Mouse (Mus musculus): ENCODE measurements around the gene Ifitm1. TPM values are rescaled to one million over a fixed set of nuclear protein-coding genes. Genes with fewer than 3 reads are reported as not detected.
"Not testable (repeated sequence)": the region's sequence is repeated elsewhere in the genome, so short reads cannot be mapped to it uniquely, and the experiment has no call there.

Gene Ifitm1
- polyA plus RNA-seq, 1 experiment from 2014 or later = 10.3 TPM

DNA sequence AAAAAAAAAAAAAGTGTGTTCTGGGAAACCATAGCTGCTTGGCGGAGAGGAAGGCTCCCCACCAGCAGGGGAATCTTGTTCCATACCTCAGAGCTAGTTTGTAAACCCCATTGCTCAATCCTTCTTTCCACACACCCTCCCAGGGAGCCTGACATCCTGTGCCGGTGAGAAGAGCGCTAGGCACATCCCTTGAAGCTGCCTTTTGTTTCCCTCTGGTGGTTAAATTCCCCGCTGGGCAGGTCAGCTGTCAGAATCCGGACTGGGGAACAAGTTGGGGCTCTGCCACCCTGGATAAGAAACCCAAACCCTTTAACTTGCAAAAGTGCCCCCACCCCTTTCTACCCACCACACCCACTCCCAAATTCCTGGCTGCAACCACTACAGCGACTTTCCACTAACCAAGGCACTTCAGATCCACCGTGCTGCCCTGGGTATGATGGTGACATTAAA lies 41.3 kb downstream of the Ifitm1 start:
- WGBS = 3% methylated on average over 7 of the region's 7 CpGs
- ATAC-seq (ENCODE audit: low FRiP score, low read depth) = no peak
- peaks cover 11% of the 10 kb centered on the region for H3K27me3 ChIP-seq
- no peaks in the 10 kb centered on the region for H3K36me3 ChIP-seq
- H3K9me3 ChIP-seq = no peaks in the 10 kb centered on the region
- H3K4me3 ChIP-seq = no peak overlapping the region
- H3K27ac ChIP-seq (replicated peaks) = no peak overlapping the region
- no peak overlapping the region for H3K9ac ChIP-seq (replicated peaks)
- no peak overlapping the region for H3K4me2 ChIP-seq (replicated peaks)
- peaks cover 10% of the 10 kb centered on the region; the same call in 1 of the 2 replicates for H3K4me1 ChIP-seq

DNA sequence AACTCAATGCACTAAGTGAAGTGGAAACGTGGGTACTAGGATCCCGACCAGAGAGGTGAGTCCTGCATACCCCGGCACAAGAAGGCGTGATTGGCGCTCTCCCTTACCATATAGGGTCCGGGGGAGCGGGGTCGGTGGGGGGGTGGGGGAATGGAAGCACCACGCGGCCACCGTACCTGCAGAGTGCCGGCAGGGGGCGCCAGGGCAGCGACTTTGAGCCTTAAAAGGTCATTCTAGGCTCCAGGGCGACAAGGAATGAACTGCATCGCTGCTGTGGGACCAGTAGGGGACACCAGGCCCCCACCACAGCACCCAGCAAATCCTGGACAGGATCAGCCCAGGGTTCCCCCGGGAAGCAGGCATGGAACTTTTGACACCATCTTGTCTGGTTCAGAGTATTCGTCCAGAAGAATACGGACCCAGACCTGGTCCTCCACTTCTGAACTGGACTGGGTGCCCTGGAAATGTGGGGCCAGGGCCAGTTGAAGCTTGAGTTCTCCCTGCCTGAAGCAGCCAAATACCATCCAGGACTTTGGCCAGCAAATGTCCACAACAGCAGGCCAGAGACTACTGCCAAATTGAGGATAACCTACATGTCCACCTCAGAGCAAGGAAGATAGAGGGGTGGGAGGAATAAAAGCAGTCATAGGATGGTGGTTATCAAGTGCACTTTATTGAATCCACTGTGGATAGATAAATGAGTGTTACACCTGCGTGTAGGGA lies 42.1 kb downstream of the Ifitm1 start:
- H3K9ac ChIP-seq (replicated peaks) = no peak overlapping the region; the same call in 1 of the 2 replicates
- peaks cover 11% of the 10 kb centered on the region for H3K27me3 ChIP-seq
- H3K36me3 ChIP-seq = no peaks in the 10 kb centered on the region
- H3K27ac ChIP-seq (replicated peaks) = no peak overlapping the region
- no peak overlapping the region for H3K4me3 ChIP-seq
- H3K4me1 ChIP-seq = peaks cover 10% of the 10 kb centered on the region; the same call in 1 of the 2 replicates
- peak overlapping the region; percentile 35 for H3K4me2 ChIP-seq (replicated peaks)
- H3K9me3 ChIP-seq = no peaks in the 10 kb centered on the region
- WGBS = 8% methylated on average over 20 of the region's 20 CpGs
- peak; percentile 78; the same call in 1 of the 2 replicates for ATAC-seq (ENCODE audit: low FRiP score, low read depth)

DNA sequence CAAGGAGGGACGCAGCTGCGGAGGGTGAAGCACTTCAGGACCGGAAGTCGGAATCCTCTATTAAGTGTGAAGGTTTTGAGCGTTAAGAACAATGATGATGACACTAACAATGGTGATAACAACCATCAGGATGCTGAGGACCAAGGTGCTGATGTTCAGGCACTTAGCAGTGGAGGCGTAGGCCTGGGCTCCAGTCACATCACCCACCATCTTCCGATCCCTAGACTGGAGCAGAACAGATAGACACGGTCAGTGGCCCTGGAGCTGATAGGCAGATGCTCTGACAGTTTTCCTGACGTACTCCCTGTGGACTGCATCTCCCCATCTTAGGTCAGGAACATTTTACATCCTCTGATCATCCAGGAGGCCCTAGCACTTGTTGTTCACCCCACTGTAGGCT lies 42.6 kb downstream of the Ifitm1 start:
- H3K36me3 ChIP-seq = no peaks in the 10 kb centered on the region
- H3K27ac ChIP-seq (replicated peaks) = no peak overlapping the region
- peaks cover 11% of the 10 kb centered on the region for H3K27me3 ChIP-seq
- WGBS = 90% methylated on average over 9 of the region's 9 CpGs
- ATAC-seq (ENCODE audit: low FRiP score, low read depth) = no peak
- no peaks in the 10 kb centered on the region for H3K9me3 ChIP-seq
- H3K4me2 ChIP-seq (replicated peaks) = no peak overlapping the region
- no peak overlapping the region for H3K9ac ChIP-seq (replicated peaks)
- no peak overlapping the region for H3K4me3 ChIP-seq
- H3K4me1 ChIP-seq = peaks cover 10% of the 10 kb centered on the region; the same call in 1 of the 2 replicates

DNA sequence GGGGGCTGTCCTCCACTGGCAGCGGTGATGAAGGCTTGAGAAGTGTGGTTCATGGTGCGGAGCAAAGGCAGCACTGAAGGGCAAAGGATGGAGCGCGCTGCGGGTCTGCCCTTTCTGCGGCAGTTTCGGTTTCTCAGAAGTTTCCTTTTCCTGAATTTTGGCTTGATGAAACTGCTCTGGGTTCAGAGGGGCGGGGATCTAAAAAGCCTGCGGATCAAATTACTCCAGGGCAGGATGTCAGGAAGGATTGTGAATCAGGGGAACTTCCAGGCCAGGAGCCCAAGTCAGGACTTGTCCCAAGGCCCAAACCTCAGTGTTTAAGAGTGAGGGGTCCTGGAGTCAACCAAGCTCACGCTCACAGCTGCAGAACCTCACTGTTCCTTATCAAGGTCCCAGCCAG lies 43.6 kb downstream of the Ifitm1 start, which contains the start of gene Ifitm3:
Gene Ifitm3, minus strand, starts transcription at position 178 of the 400 bp plus-strand sequence.
- Histone ChIP-seq H3K27me3 (peaks cover 11% of the 10 kb centered on the region), H3K27ac (replicated peaks) (no peak within 1 kb of the TSS), H3K36me3 (no peaks in the 10 kb centered on the region), H3K9me3 (no peaks in the 10 kb centered on the region), H3K4me1 (peaks cover 10% of the 10 kb centered on the region; the same call in 1 of the 2 replicates), H3K9ac (replicated peaks) (no peak within 1 kb of the TSS), H3K4me3 (no peak within 1 kb of the TSS), H3K4me2 (replicated peaks) (0 out of 2 replicates have a peak within 1 kb of the TSS, but pooled peaks have one; percentile 4)
- WGBS = 32% methylated on average over 10 of the region's 10 CpGs
- ATAC-seq (ENCODE audit: low FRiP score, low read depth) = no peak

DNA sequence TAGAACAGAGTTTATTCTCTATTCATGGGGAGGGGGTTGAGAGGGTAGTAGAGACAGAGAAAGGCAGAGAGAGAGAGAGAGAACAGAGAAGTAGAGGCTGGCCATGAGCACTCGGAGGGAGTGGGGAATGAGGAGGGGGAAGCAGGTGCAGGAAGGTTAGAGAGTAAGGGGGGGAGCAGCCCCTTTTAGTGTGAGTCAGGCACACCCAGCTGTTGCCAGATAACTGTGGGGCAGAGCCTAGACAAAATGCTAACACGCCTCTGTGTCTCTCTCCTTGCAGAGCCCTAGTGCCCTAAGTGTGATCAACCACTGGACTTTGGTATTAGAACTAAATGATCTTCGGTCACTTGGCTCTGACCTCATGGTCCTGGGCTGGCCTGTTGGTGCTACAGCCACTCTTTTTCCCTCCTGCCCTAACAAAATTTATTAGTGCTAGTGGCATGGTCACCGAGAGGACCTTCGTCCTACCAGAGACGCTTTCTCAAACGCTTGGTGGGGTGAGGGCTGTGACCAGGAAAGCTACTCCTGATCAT lies 44.3 kb downstream of the Ifitm1 start:
- H3K4me2 ChIP-seq (replicated peaks) = no peak overlapping the region
- peaks cover 11% of the 10 kb centered on the region for H3K27me3 ChIP-seq
- no peak overlapping the region for H3K4me3 ChIP-seq
- H3K36me3 ChIP-seq = no peaks in the 10 kb centered on the region
- WGBS = 93% methylated on average over 7 of the region's 7 CpGs
- no peak overlapping the region for H3K27ac ChIP-seq (replicated peaks)
- no peaks in the 10 kb centered on the region for H3K9me3 ChIP-seq
- H3K4me1 ChIP-seq = peaks cover 10% of the 10 kb centered on the region; the same call in 1 of the 2 replicates
- ATAC-seq (ENCODE audit: low FRiP score, low read depth) = no peak
- H3K9ac ChIP-seq (replicated peaks) = no peak overlapping the region

DNA sequence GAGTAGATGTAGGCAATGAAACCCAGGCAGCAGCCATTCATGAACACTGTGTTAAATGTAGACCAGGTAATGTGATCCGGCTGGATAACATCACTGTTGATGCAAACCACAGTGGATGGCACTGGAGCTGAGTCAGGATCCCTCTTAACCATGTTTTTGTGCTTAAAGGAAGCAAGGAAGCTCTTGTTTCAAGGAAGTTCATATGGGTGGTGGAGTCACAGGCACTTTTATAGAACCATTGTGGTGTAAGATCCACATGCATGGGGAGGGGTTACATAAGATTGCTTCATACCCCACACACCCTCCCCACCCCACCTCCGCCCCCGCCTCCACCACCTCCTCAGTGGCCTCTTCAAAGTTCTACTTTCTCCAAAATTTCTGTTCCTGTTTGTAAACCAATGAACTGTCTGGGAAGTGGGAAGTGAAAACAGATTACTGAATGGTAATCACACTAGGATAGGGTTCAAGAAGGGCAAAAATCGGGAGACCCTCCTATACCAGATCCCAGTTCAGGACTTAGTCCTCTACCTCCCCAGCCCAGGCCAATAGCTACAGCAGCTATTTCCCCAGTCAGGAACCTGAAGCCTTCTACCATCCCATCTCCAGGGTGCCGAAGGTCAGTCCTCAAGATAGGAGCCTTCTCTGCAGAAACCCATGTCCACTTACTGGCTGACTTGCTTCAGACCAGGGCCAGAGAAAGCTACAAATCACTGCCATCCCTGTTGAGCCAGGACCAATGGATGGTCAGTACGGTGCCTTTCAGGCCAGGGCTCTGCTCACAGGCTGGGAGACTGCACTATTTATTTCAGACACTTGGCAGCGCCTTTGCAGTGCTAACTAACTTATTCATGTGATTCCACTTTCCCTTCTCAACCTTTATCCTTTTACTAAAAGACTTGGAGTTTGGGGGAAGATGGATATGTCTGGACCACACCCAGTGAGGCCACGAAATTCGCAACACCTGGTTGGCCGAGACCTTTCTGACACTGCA lies 50.0 kb downstream of the Ifitm1 start:
- H3K4me3 ChIP-seq = no peak overlapping the region
- no peak for ATAC-seq (ENCODE audit: low FRiP score, low read depth)
- WGBS = 85% methylated on average over 10 of the region's 10 CpGs

DNA sequence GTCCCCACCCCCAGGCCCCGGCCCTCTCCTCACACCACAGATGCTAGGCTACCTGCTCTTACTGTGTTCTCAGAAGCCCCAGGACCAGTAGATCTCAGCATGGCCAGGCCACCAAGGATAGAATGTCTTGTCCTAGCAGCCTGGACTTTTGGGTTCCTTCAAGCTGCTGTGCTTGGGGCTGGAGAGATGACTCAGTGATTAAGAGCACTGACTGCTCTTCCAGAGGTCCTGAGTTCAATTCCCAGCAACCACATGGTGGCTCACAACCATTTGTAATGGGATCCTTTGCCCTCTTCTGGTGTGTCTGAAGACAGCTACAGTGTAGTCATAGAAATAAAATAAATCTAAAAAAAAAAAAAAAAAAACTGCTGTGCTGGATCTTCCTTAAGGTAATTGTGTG lies 50.8 kb downstream of the Ifitm1 start, which contains the start of gene Ifitm6:
Gene Ifitm6, minus strand, starts transcription at position 101 of the 400 bp plus-strand sequence.
- not testable (repeated sequence) for H3K9ac ChIP-seq (replicated peaks); H3K27me3 ChIP-seq; H3K9me3 ChIP-seq; H3K36me3 ChIP-seq; ATAC-seq (ENCODE audit: low FRiP score, low read depth); H3K4me3 ChIP-seq; H3K4me1 ChIP-seq; H3K4me2 ChIP-seq (replicated peaks); H3K27ac ChIP-seq (replicated peaks)
- WGBS = 87% methylated on average over 1 of the region's 1 CpGs

More for the DNA sequence above, 50.0 kb downstream of the Ifitm1 start:
- no peaks in the 10 kb centered on the region for H3K36me3 ChIP-seq
- H3K27me3 ChIP-seq = no peaks in the 10 kb centered on the region
- no peaks in the 10 kb centered on the region for H3K4me1 ChIP-seq
- no peak overlapping the region for H3K27ac ChIP-seq (replicated peaks)
- H3K9me3 ChIP-seq = no peaks in the 10 kb centered on the region
- H3K9ac ChIP-seq (replicated peaks) = no peak overlapping the region
- H3K4me2 ChIP-seq (replicated peaks) = no peak overlapping the region

DNA sequence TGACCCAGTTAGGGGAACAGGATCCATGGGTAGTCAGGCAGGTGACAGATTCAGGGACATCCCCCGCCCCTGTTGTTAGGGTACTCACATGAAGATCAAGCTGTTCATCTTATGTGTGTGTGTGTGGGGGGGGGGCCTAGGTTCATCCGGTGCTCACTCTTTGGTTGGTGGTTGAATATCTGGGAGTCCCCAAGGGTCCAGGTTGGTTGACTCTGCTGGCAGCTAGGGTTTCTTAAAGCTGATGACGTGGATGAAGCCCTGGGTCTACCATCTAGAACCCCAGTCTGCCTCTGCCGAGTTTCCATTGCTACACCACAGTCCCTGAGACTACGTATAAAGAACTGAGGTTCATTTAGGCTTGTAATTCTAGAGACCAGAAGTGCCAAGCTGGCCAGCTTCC lies 52.0 kb downstream of the Ifitm1 start:
- Histone ChIP-seq H3K4me1 (no peaks in the 10 kb centered on the region), H3K9ac (replicated peaks) (no peak overlapping the region), H3K27me3 (no peaks in the 10 kb centered on the region), H3K4me2 (replicated peaks) (no peak overlapping the region), H3K4me3 (no peak overlapping the region), H3K9me3 (no peaks in the 10 kb centered on the region), H3K27ac (replicated peaks) (no peak overlapping the region), H3K36me3 (no peaks in the 10 kb centered on the region)
- WGBS = 90% methylated on average over 5 of the region's 5 CpGs
- ATAC-seq (ENCODE audit: low FRiP score, low read depth) = no peak

Other genes starting within 250 kb of the Ifitm1 start
- gene Cyp2e1, start 203.5 kb upstream of the Ifitm1 start, polyA plus RNA-seq (2016; fragmentation: Nextera tagmentation; extraction: Ambion mirVana) = not detected in 2 replicates
- 0.15 and 0.41 TPM in 2 replicates for gene Syce1, start 179.4 kb upstream of the Ifitm1 start, polyA plus RNA-seq (2016; fragmentation: Nextera tagmentation; extraction: Ambion mirVana)
- gene Zfp941, start 145.0 kb upstream of the Ifitm1 start, polyA plus RNA-seq (2016; fragmentation: Nextera tagmentation; extraction: Ambion mirVana) = 8.5 and 10.1 TPM in 2 replicates
- 0.29 TPM in 1 of 2 replicates, not detected in the other for gene Urah, start 132.2 kb upstream of the Ifitm1 start, polyA plus RNA-seq (2016; fragmentation: Nextera tagmentation; extraction: Ambion mirVana)
- not detected in 2 replicates for gene Scgb1c1, start 121.7 kb upstream of the Ifitm1 start, polyA plus RNA-seq (2016; fragmentation: Nextera tagmentation; extraction: Ambion mirVana)
- gene Odf3, start 119.4 kb upstream of the Ifitm1 start, polyA plus RNA-seq (2016; fragmentation: Nextera tagmentation; extraction: Ambion mirVana) = not detected in 2 replicates
- gene Gm45785, start 110.9 kb upstream of the Ifitm1 start, polyA plus RNA-seq (2016; fragmentation: Nextera tagmentation; extraction: Ambion mirVana) = 0.20 TPM in 1 of 2 replicates, not detected in the other
- 69.2 and 78.3 TPM in 2 replicates for gene Ric8a, start 110.3 kb upstream of the Ifitm1 start, polyA plus RNA-seq (2016; fragmentation: Nextera tagmentation; extraction: Ambion mirVana)
- gene Bet1l, start 109.6 kb upstream of the Ifitm1 start, polyA plus RNA-seq (2016; fragmentation: Nextera tagmentation; extraction: Ambion mirVana) = 30.9 and 33.2 TPM in 2 replicates
- gene Psmd13, start 85.3 kb upstream of the Ifitm1 start, polyA plus RNA-seq (2016; fragmentation: Nextera tagmentation; extraction: Ambion mirVana) = 279 and 300 TPM in 2 replicates
- 27.4 and 28.9 TPM in 2 replicates for gene Sirt3, start 84.9 kb upstream of the Ifitm1 start, polyA plus RNA-seq (2016; fragmentation: Nextera tagmentation; extraction: Ambion mirVana)
- gene Cox8b, start 66.8 kb upstream of the Ifitm1 start, polyA plus RNA-seq (2016; fragmentation: Nextera tagmentation; extraction: Ambion mirVana) = not detected in 2 replicates
- gene Nlrp6, start 46.3 kb upstream of the Ifitm1 start, polyA plus RNA-seq (2016; fragmentation: Nextera tagmentation; extraction: Ambion mirVana) = 0.08 and 0.18 TPM in 2 replicates
- 13.1 and 14.9 TPM in 2 replicates for gene Pgghg, start 25.8 kb upstream of the Ifitm1 start, polyA plus RNA-seq (2016; fragmentation: Nextera tagmentation; extraction: Ambion mirVana)
- 0.93 and 0.94 TPM in 2 replicates for gene Ifitm5, start 16.9 kb upstream of the Ifitm1 start, polyA plus RNA-seq (2016; fragmentation: Nextera tagmentation; extraction: Ambion mirVana)
- not detected in 2 replicates for gene Gm45717, start 11.3 kb upstream of the Ifitm1 start, polyA plus RNA-seq (2016; fragmentation: Nextera tagmentation; extraction: Ambion mirVana)
- gene Ifitm2, start 11.2 kb upstream of the Ifitm1 start, polyA plus RNA-seq (2016; fragmentation: Nextera tagmentation; extraction: Ambion mirVana) = 175 and 198 TPM in 2 replicates
- 16.2 and 17.9 TPM in 2 replicates for gene Ifitm3, start 43.5 kb downstream of the Ifitm1 start, polyA plus RNA-seq (2016; fragmentation: Nextera tagmentation; extraction: Ambion mirVana)
- gene Ifitm6, start 50.7 kb downstream of the Ifitm1 start, polyA plus RNA-seq (2016; fragmentation: Nextera tagmentation; extraction: Ambion mirVana) = 0.29 TPM in 1 of 2 replicates, not detected in the other
- not detected in 2 replicates for gene Gm17387, start 61.9 kb downstream of the Ifitm1 start, polyA plus RNA-seq (2016; fragmentation: Nextera tagmentation; extraction: Ambion mirVana)
- 41.9 and 45.3 TPM in 2 replicates for gene B4galnt4, start 93.9 kb downstream of the Ifitm1 start, polyA plus RNA-seq (2016; fragmentation: Nextera tagmentation; extraction: Ambion mirVana)
- gene Pkp3, start 111.0 kb downstream of the Ifitm1 start, polyA plus RNA-seq (2016; fragmentation: Nextera tagmentation; extraction: Ambion mirVana) = 1.6 and 1.8 TPM in 2 replicates
- gene Sigirr, start 133.4 kb downstream of the Ifitm1 start, polyA plus RNA-seq (2016; fragmentation: Nextera tagmentation; extraction: Ambion mirVana) = 1.6 and 1.7 TPM in 2 replicates
- not detected in 2 replicates for gene Ano9, start 150.6 kb downstream of the Ifitm1 start, polyA plus RNA-seq (2016; fragmentation: Nextera tagmentation; extraction: Ambion mirVana)
- 67.5 and 76.6 TPM in 2 replicates for gene Ptdss2, start 155.2 kb downstream of the Ifitm1 start, polyA plus RNA-seq (2016; fragmentation: Nextera tagmentation; extraction: Ambion mirVana)
- gene Rnh1, start 205.6 kb downstream of the Ifitm1 start, polyA plus RNA-seq (2016; fragmentation: Nextera tagmentation; extraction: Ambion mirVana) = 47.4 and 54.9 TPM in 2 replicates
- 93.4 and 96.4 TPM in 2 replicates for gene Hras, start 226.8 kb downstream of the Ifitm1 start, polyA plus RNA-seq (2016; fragmentation: Nextera tagmentation; extraction: Ambion mirVana)
- 13.1 and 14.4 TPM in 2 replicates for gene Lrrc56, start 226.9 kb downstream of the Ifitm1 start, polyA plus RNA-seq (2016; fragmentation: Nextera tagmentation; extraction: Ambion mirVana)
- 3.7 and 3.8 TPM in 2 replicates for gene Lmntd2, start 246.9 kb downstream of the Ifitm1 start, polyA plus RNA-seq (2016; fragmentation: Nextera tagmentation; extraction: Ambion mirVana)
- 40.1 and 40.6 TPM in 2 replicates for gene Rassf7, start 248.6 kb downstream of the Ifitm1 start, polyA plus RNA-seq (2016; fragmentation: Nextera tagmentation; extraction: Ambion mirVana)

Measured in midbrain, embryonic 12.5 days (tissue).